In the genomic region with DNA sequence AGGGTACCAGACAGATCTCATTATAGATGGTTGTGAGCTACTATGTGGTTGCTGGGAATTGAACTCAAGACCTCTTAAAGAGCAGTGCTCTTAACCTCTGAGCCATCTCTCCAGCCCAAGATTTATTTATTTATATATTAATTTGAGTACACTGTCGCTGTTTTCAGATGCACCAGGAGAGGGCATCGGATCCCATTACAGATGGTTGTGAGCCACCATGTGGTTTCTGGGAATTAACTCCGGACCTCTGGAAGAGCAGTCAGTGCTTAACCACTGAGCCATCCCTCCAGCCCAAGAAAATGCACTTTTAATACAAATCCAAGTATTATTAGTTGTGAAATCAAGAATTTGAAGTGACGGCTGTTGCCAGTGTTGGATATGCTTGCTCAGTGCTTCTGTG, we compare ENCODE assay signal across 10 mouse cellular contexts. TPM values are rescaled to one million over a fixed set of nuclear protein-coding genes. Genes with fewer than 3 reads are reported as not detected.
DNase-seq lines count a peak whose midpoint lies in the region; ATAC-seq and TF ChIP-seq lines count a peak whose summit lies in the region.
"Had no signal": no experiment of that assay in that cellular context is flagged by ENCODE, and none has a peak within 500 bp of the region (broad histone marks: within the 10 kb centered on the region; RNA-seq: fewer than 3 reads in every experiment).

No protein-coding gene starts in this region.

- H3K27ac ChIP-seq in forebrain, embryonic 14.5 days (ENCODE audit: low read depth, low read length) = no peak overlapping the region
- H3K27ac ChIP-seq in forebrain, embryonic 10.5 days = no peak overlapping the region
- no peak overlapping the region for H3K27ac ChIP-seq in layer of hippocampus, adult 2 months
- H3K27ac ChIP-seq: limb, embryonic 13.5 days; midbrain, embryonic 13.5 days had no signal

- no peaks in the 10 kb centered on the region for H3K9me3 ChIP-seq in forebrain, embryonic 14.5 days (replicated peaks; ENCODE audit: control insufficient read depth, low read length)
- no peaks in the 10 kb centered on the region for H3K9me3 ChIP-seq in forebrain, embryonic 10.5 days
- no peaks in the 10 kb centered on the region for H3K9me3 ChIP-seq in E14TG2a.4 (ENCODE audit: low read length)
- H3K9me3 ChIP-seq: limb, embryonic 13.5 days; midbrain, embryonic 13.5 days had no signal

- H3K36me3 ChIP-seq in forebrain, embryonic 14.5 days (ENCODE audit: control insufficient read depth, insufficient read depth, low read length) = peaks cover 3% of the 10 kb centered on the region; the same call in 1 of the 2 replicates
- H3K36me3 ChIP-seq in forebrain, embryonic 10.5 days (replicated peaks) = peaks cover 24% of the 10 kb centered on the region
- H3K36me3 ChIP-seq in E14TG2a.4 (ENCODE audit: insufficient read depth, low read length) = peaks cover 65% of the 10 kb centered on the region

- H3K4me3 ChIP-seq in forebrain, embryonic 14.5 days (ENCODE audit: low read depth, low read length) = no peak overlapping the region
- no peak overlapping the region for H3K4me3 ChIP-seq in forebrain, embryonic 10.5 days
- H3K4me3 ChIP-seq in layer of hippocampus, adult 2 months = no peak overlapping the region
- H3K4me3 ChIP-seq in E14TG2a.4 (replicated peaks; ENCODE audit: low read length) = no peak overlapping the region
- H3K4me3 ChIP-seq: limb, embryonic 13.5 days; midbrain, embryonic 13.5 days had no signal

- 84% methylated on average over 4 of the region's 4 CpGs for WGBS in forebrain, embryonic 14.5 days
- WGBS in forebrain, embryonic 10.5 days = 86% methylated on average over 4 of the region's 4 CpGs

- H3K4me2 ChIP-seq in forebrain, embryonic 14.5 days (ENCODE audit: low read length) = no peak overlapping the region
- H3K4me2 ChIP-seq: limb, embryonic 13.5 days; midbrain, embryonic 13.5 days had no signal

- no peaks in the 10 kb centered on the region for H3K4me1 ChIP-seq in forebrain, embryonic 14.5 days (ENCODE audit: control insufficient read depth, insufficient read depth, low read length)
- H3K4me1 ChIP-seq in forebrain, embryonic 10.5 days = peaks cover 14% of the 10 kb centered on the region
- peaks cover 14% of the 10 kb centered on the region for H3K4me1 ChIP-seq in E14TG2a.4 (replicated peaks; ENCODE audit: low read depth, low read length)
- H3K4me1 ChIP-seq: limb, embryonic 13.5 days; midbrain, embryonic 13.5 days had no signal

- peak; percentile 67 for TF ChIP-seq CTCF in layer of hippocampus, adult 2 months (conservative IDR thresholded peaks at IDR 0.05)
- peak; percentile 25; the same call in 1 of the 2 replicates for TF ChIP-seq CTCF in E14TG2a.4 (conservative IDR thresholded peaks at IDR 0.05; ENCODE audit: low read length)

- no peaks in the 10 kb centered on the region for H3K27me3 ChIP-seq in forebrain, embryonic 14.5 days (replicated peaks; ENCODE audit: control insufficient read depth, insufficient read depth, low read length)
- H3K27me3 ChIP-seq in forebrain, embryonic 10.5 days (ENCODE audit: poor library complexity, severe bottlenecking) = no peaks in the 10 kb centered on the region; the same call in 1 of the 2 replicates
- no peaks in the 10 kb centered on the region for H3K27me3 ChIP-seq in E14TG2a.4 (ENCODE audit: insufficient read depth, low read length)
- H3K27me3 ChIP-seq: limb, embryonic 13.5 days; midbrain, embryonic 13.5 days had no signal

- peak; percentile 3 for DNase-seq in forebrain, embryonic 14.5 days (ENCODE audit: low spot score)
- no peak for DNase-seq in forebrain, embryonic 10.5 days (ENCODE audit: extremely low spot score, low spot score)
- DNase-seq in layer of hippocampus, adult 2 months (ENCODE audit: low spot score in 2 of 2) = no peak
- no peak for DNase-seq in layer of hippocampus, postnatal 14 days (ENCODE audit: low spot score in 2 of 2)
- peak; percentile 45 for DNase-seq in embryo, embryonic 10 days (ENCODE audit: low spot score)
- no peak for DNase-seq in ovary, postnatal 14 days (ENCODE audit: low spot score)
- no peak for DNase-seq in adrenal gland, adult 18-20 months (ENCODE audit: low spot score in 2 of 2)

- no peak for ATAC-seq in forebrain, embryonic 14.5 days
- ATAC-seq: midbrain, embryonic 13.5 days had no signal

- no peak overlapping the region for H3K9ac ChIP-seq in forebrain, embryonic 14.5 days (ENCODE audit: low read length)
- H3K9ac ChIP-seq: limb, embryonic 13.5 days; midbrain, embryonic 13.5 days had no signal

RNA-seq across cellular contexts. Expression of gene Plekha1, which starts 32.8 kb away (rescaled TPM):
- polyA plus RNA-seq in forebrain, embryonic 14.5 days (2014; fragmentation: Nextera tagmentation; extraction: Ambion mirVana) = 30.6 and 43.9 TPM in 2 replicates
- 31.7 and 37.3 TPM in 2 replicates for polyA plus RNA-seq in forebrain, embryonic 10.5 days (2016; fragmentation: Nextera tagmentation; extraction: Ambion mirVana)
- 10 to 100 TPM; 87.1 to 91.2 TPM for total RNA-seq in layer of hippocampus, adult 2 months (2021)
- 100 to 1,000 TPM; 103 to 121 TPM for total RNA-seq in layer of hippocampus, postnatal 14 days (2021)
- total RNA-seq in adrenal gland, adult 18-20 months (2021) = 10 to 100 TPM; 24.8 to 28.9 TPM

RNA-seq across cellular contexts. Expression of gene Htra1, which starts 37.5 kb away (rescaled TPM):
- 24.7 and 26.6 TPM in 2 replicates for polyA plus RNA-seq in forebrain, embryonic 14.5 days (2014; fragmentation: Nextera tagmentation; extraction: Ambion mirVana)
- polyA plus RNA-seq in forebrain, embryonic 10.5 days (2016; fragmentation: Nextera tagmentation; extraction: Ambion mirVana) = 1.4 and 2.1 TPM in 2 replicates
- 100 to 1,000 TPM; 239 to 255 TPM for total RNA-seq in layer of hippocampus, adult 2 months (2021)
- 100 to 1,000 TPM; 304 to 349 TPM for total RNA-seq in layer of hippocampus, postnatal 14 days (2021)
- total RNA-seq in adrenal gland, adult 18-20 months (2021) = 10 to 100 TPM; 31.8 to 79.5 TPM

Comparison
In these comparisons a context has a peak if more than half of its experiments do, and no peak if none do; other contexts are left out.
1. DNase-seq: peak in forebrain, embryonic 14.5 days (single experiment) and embryo, embryonic 10 days (single experiment); none in forebrain, embryonic 10.5 days (single experiment), layer of hippocampus, adult 2 months (0 of 2), layer of hippocampus, postnatal 14 days (0 of 2), ovary, postnatal 14 days (single experiment) and adrenal gland, adult 18-20 months (0 of 2).